Mouse (Mus musculus) E14TG2a.4 (cell line): ENCODE measurements around the gene Topaz1.
A peak's percentile ranks its signal among the peaks of the same experiment; 100 is the strongest.

Experiments used
- H3K27me3 ChIP-seq: 2 replicates; pipeline ENCODE4 v1.6.1; 2014; ENCODE audit warnings: low read length, control low read depth; ENCODE audit not compliant: insufficient read depth
- H3K36me3 ChIP-seq: 2 replicates; pipeline ENCODE4 v1.6.1; 2014; ENCODE audit warnings: low read length, control low read depth; ENCODE audit not compliant: insufficient read depth
- H3K4me1 ChIP-seq: replicated peaks from 2 replicates; pipeline ENCODE4 v1.6.1; 2014; ENCODE audit warnings: low read depth, low read length, control low read depth
- H3K4me3 ChIP-seq: replicated peaks from 2 replicates; pipeline ENCODE4 v1.5.1; 2014; ENCODE audit warnings: mild to moderate bottlenecking, low read length
- H3K9me3 ChIP-seq: 2 replicates; pipeline ENCODE4 v1.6.1; 2014; ENCODE audit warnings: low read length, control low read depth
- CTCF ChIP-seq: conservative IDR thresholded peaks from 2 replicates; pipeline ENCODE4 v1.5.1; 2014; ENCODE audit warnings: low read length
- NANOG ChIP-seq: IDR thresholded peaks from 2 replicates; pipeline ENCODE4 v1.6.1; 2014; ENCODE audit warnings: borderline replicate concordance, low read length, mixed read lengths
- POU5F1 ChIP-seq: IDR thresholded peaks from 2 replicates; pipeline ENCODE4 v1.6.1; 2014; ENCODE audit warnings: low read length, borderline replicate concordance

Gene Topaz1

DNA sequence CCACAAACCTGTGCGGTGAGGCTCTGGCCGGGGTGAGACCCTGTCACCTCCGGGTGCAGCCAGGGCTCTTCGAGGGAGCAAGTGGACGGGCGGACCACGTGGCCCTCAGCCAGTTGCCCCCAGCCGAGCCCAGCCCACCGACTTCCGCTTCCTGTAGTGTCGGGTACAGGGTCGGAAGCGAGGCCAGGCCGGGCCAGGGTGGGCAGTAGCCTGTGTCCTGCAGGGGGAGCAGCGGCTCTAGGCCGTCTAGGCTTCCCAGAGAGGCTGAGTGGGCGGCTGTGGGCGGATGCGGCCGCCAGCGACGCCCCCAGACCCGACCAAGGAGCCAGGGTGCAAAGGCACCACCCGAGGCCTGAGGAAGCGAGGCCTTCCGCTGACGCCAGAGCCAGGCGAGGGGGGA lies at the start of gene Topaz1:
TSS of gene Topaz1 (plus strand) at position 287 of the 400 bp plus-strand sequence.
- no peaks in the 10 kb centered on the region; the same call in 1 of the 2 replicates for H3K4me1 ChIP-seq
- peaks cover 19% of the 10 kb centered on the region for H3K27me3 ChIP-seq
- peak within 1 kb of the TSS; percentile 67 for H3K4me3 ChIP-seq
- no peaks in the 10 kb centered on the region for H3K36me3 ChIP-seq
- H3K9me3 ChIP-seq, result peaks cover 13% of the 10 kb centered on the region; the same call in 1 of the 2 replicates
- TF ChIP-seq CTCF, result 0 out of 2 replicates have a peak, but pooled peaks have one; percentile 2
- no peak for TF ChIP-seq NANOG

DNA sequence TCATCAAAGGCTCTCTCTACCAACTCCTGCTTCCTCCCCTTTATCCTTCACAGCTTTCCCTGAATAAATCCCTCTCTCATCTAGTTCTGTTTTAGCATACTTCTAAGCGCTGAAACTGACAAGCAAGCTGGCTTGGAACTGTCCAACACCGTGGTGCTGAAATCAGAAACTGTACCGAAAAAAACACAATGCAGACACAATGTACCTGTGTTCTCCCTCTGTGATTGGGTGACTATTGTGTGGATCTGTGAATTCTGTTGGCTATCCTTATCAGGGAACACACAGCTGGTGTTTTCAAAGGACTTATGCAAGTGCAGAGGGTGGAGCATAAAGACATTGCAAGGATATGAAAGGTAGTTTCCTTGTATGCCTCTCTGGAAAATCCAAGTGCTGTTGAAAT lies 45.3 kb upstream of the Topaz1 start:
- Histone ChIP-seq H3K4me3 (no peak overlapping the region), H3K9me3 (no peaks in the 10 kb centered on the region), H3K4me1 (no peaks in the 10 kb centered on the region), H3K36me3 (no peaks in the 10 kb centered on the region), H3K27me3 (peaks cover 23% of the 10 kb centered on the region)
- TF ChIP-seq NANOG (no peak), CTCF (no peak), POU5F1 (no peak)

DNA sequence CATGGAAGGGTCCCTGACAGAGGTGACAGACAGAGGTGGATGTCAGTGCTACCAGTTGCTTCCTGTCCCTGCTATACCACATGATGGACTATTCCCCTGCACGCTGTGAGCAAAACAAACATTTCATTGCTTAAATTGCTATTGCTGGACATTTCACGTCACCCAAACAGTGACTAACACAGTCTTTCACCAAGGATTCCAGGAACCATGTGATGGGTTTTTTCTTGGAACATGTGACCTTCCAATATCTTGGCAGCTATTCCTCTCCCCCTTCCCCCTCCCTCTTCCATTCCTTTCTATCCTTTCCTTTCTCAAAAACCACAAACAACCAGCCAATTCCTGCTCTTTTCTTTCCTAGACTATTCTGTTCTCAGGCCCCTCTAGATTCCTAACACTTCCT lies 33.3 kb upstream of the Topaz1 start:
- Histone ChIP-seq H3K4me3 (no peak overlapping the region), H3K36me3 (no peaks in the 10 kb centered on the region), H3K9me3 (no peaks in the 10 kb centered on the region), H3K27me3 (peaks cover 12% of the 10 kb centered on the region; the same call in 1 of the 2 replicates), H3K4me1 (peaks cover 10% of the 10 kb centered on the region)
- no peak for TF ChIP-seq CTCF
- TF ChIP-seq NANOG, result no peak
- TF ChIP-seq POU5F1, result no peak

DNA sequence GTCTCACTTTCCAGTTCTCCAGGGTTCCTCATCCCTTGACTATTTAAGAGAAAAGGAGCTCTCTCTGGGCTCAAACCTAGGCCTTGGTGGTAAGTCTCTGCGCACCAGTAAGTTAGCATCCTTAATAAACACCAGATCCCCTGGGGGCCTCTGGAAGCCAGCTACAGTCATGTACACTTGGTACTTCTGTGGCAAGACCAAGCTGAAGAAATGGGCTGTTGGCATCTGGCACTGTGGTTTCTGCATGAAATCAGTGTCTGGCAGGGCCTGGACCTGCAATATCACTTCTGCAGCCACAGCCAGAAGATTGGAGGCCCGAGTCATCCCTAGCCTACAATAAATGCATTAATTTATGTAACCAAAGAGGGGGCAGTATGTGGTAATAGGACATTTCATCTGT lies 32.1 kb upstream of the Topaz1 start:
- no peaks in the 10 kb centered on the region for H3K36me3 ChIP-seq
- no peak for TF ChIP-seq NANOG
- no peak for TF ChIP-seq CTCF
- no peak for TF ChIP-seq POU5F1

DNA sequence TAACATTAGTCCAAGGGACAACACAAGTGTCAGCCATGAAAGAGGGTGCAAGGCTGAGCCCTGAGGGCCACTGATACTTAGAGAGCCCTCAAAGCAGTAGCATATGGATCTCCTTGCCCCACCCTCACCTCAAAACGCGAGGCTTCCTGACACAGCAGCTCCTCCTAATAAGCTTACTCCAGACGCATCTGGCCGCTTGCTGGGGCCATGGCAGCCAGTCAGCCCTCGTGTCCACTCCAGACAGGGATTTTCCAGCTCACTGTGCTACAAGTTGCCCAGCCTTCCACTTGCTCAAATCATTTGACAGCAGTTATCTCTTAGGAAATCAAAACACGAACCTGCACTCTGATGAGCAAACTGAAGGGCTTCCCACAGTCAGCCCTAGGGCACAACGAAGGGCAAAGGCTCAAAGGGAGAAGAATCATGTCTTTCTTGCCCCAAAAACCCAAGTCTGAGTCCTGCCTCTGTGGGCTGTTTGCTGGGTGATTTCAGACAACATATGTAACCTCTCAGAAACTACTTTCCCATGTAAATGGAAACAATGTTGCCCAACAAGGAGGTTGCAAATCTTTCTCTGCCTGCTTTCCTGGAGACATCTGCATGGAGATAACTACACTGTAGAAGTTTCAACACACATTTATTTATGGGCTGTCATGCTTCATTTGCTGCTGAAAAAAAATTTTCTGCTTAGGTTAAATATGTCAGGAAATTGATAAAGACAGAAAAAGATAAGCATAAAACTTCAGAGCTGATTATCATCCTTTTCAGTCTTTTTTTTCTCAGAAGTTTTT lies 30.8 kb upstream of the Topaz1 start:
- no peaks in the 10 kb centered on the region for H3K36me3 ChIP-seq
- no peaks in the 10 kb centered on the region for H3K9me3 ChIP-seq
- peaks cover 5% of the 10 kb centered on the region for H3K4me1 ChIP-seq
- peaks cover 18% of the 10 kb centered on the region for H3K27me3 ChIP-seq
- no peak overlapping the region for H3K4me3 ChIP-seq
- TF ChIP-seq NANOG (no peak), POU5F1 (no peak)

More for the DNA sequence above, 32.1 kb upstream of the Topaz1 start:
- no peaks in the 10 kb centered on the region for H3K9me3 ChIP-seq
- H3K27me3 ChIP-seq, result peaks cover 18% of the 10 kb centered on the region
- H3K4me1 ChIP-seq, result peaks cover 10% of the 10 kb centered on the region
- no peak overlapping the region for H3K4me3 ChIP-seq

DNA sequence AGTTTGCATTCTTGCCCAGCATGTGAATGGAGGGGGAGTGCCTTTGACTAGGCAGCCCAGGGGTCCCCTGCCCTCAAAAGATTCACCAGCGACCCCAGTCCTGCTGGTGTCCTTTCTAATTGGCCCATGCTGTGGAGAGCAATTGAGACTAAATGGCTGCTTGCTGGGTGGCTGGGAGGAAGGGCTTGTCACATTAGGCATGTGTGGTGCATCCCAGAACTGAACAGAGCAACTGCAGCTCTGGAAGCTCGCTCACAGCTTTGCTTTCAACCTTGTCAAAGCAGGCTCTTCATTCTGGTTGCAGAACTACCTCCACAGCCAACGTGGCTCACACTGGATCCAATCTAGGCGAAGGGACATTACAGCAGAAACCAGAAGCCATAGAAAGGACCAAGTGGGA lies 24.9 kb upstream of the Topaz1 start:
- Histone ChIP-seq H3K9me3 (peaks cover 4% of the 10 kb centered on the region; the same call in 1 of the 2 replicates), H3K4me3 (no peak overlapping the region), H3K4me1 (peaks cover 31% of the 10 kb centered on the region), H3K27me3 (peaks cover 39% of the 10 kb centered on the region), H3K36me3 (no peaks in the 10 kb centered on the region)
- TF ChIP-seq NANOG (peak; percentile 30; the same call in 1 of the 2 replicates), POU5F1 (no peak)

DNA sequence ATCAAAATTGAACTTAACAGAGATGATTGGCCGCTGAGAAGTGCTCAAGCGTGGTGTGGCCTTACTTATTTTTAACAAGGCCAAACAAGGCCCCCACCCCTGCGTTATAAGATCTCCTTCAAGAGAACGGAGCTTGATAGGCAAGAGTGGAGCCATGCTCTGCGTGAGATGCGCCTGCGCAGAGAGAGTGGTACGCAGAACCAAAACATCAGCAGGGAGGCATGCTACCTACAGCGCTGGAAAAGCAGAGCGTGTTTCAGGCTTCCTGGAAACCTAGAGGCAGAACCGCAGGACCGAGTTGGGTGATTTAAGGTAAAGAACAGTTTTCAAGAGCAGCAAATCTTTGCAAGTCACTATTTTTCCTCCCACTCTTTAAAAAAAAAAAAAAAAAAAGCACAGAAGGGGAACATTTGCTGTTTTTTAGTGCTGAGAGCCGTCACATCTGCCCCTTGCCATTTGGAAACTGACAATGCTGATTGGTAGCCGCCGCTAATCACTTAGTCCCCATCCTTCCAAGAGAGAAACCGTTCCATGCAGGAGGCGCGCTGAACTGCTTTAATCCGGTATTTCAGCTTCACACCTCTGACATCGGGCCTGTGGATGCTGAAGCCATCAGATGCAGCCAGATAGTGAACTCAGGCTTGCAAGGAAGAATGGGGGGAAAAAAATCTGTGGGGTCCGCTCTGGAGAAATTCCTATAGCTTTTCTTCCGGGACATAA lies 21.9 kb upstream of the Topaz1 start:
- peaks cover 4% of the 10 kb centered on the region; the same call in 1 of the 2 replicates for H3K9me3 ChIP-seq
- peaks cover 35% of the 10 kb centered on the region for H3K27me3 ChIP-seq
- no peaks in the 10 kb centered on the region for H3K36me3 ChIP-seq
- no peak overlapping the region for H3K4me3 ChIP-seq
- H3K4me1 ChIP-seq, result peaks cover 31% of the 10 kb centered on the region
- no peak for TF ChIP-seq POU5F1
- no peak for TF ChIP-seq CTCF
- TF ChIP-seq NANOG, result no peak

DNA sequence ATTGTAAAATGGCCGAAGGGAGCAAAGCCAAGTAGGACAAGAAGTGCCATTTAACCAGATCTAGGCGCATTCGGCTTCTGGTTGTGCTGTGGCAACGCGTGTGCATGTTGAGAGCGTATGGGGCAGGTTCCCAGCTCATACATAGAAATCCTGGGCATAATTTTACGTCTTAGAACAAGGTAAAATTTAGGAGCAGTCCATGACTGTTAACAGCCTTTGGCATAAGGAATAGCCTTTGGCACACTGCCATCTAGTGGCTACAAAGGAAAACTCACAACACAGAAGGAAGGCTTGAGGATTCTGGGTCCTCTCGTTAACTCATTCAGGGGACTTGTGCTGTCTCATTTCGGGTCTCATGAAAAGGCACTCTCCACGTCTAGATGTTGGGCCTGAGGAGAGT lies 17.6 kb upstream of the Topaz1 start:
- peaks cover 38% of the 10 kb centered on the region for H3K27me3 ChIP-seq
- TF ChIP-seq CTCF (peak; percentile 73), NANOG (no peak), POU5F1 (no peak)
- peaks cover 2% of the 10 kb centered on the region; the same call in 1 of the 2 replicates for H3K9me3 ChIP-seq
- H3K36me3 ChIP-seq, result no peaks in the 10 kb centered on the region
- peaks cover 11% of the 10 kb centered on the region for H3K4me1 ChIP-seq
- no peak overlapping the region for H3K4me3 ChIP-seq

DNA sequence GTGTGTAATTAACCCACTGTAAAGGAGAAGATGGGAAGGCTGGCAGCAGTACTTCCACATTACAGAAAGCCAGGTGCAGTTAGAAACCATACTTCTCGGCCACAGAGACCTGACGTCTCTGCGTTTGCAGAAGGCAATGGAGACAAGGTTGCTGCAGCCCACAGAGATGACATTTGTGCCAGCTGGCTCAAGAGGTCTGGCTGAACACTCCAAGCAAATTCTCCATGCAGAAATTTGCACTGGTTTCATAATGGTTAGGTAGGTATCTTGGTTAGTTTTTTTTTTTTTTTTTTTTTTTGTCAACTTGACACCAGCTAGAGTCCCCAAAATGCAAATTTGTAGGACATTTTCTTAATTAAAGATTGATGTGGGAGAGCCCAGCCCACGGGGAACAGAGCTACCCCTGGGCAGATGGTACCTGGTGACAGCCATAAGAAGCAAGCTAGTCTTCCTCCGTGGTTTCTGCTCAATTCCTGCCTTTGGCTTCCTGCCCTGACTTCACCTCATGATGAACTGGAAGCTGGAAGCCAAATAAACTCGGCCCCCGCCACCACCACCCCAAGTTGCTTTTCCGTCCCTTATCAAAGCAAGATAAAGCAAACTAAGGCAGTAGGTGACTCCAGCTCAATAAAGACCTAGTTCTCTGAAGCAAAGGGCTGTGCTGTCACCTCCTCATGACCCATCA lies 14.9 kb upstream of the Topaz1 start:
- no peaks in the 10 kb centered on the region for H3K9me3 ChIP-seq
- TF ChIP-seq POU5F1 (no peak), NANOG (no peak), CTCF (no peak)
- no peak overlapping the region for H3K4me3 ChIP-seq
- H3K36me3 ChIP-seq, result no peaks in the 10 kb centered on the region
- no peaks in the 10 kb centered on the region; the same call in 1 of the 2 replicates for H3K4me1 ChIP-seq
- peaks cover 25% of the 10 kb centered on the region for H3K27me3 ChIP-seq
